Mouse (Mus musculus): ENCODE results near the gene Cxcl15. TPM values are rescaled to one million over a fixed set of nuclear protein-coding genes. Genes with fewer than 3 reads are reported as not detected.

The Cxcl15 gene
- polyA plus RNA-seq, 1 experiment: not detected

GRCm38 (mm10) chr5:90765821-90766606 lies 28.3 kb upstream of the Cxcl15 start:
- H3K4me1 ChIP-seq (ENCODE audit: control insufficient read depth): no peaks in the 10 kb centered on the region
- no peak for TF ChIP-seq TAL1 (IDR thresholded peaks at IDR 0.05; ENCODE audit: low read length)
- TF ChIP-seq GATA1 (IDR thresholded peaks at IDR 0.05; ENCODE audit: low read length): no peak

GRCm38 (mm10) chr5:90768218-90768617 lies 26.1 kb upstream of the Cxcl15 start, which contains the start of gene Ppbp:
Gene Ppbp (plus strand): TSS chr5:90768518.
- Histone ChIP-seq H3K4me1 (ENCODE audit: control insufficient read depth) (no peaks in the 10 kb centered on the region), H3K27me3 (ENCODE audit: control insufficient read depth) (peaks cover 4% of the 10 kb centered on the region; the same call in 1 of the 2 replicates), H3K36me3 (ENCODE audit: control insufficient read depth) (no peaks in the 10 kb centered on the region), H3K9me3 (ENCODE audit: control insufficient read depth, low read length) (no peaks in the 10 kb centered on the region), H3K4me3 (replicated peaks) (no peak within 1 kb of the TSS)
- TF ChIP-seq GATA1 (IDR thresholded peaks at IDR 0.05; ENCODE audit: low read length): no peak
- no peak for TF ChIP-seq TAL1 (IDR thresholded peaks at IDR 0.05; ENCODE audit: low read length)

More at GRCm38 (mm10) chr5:90765821-90766606, 28.3 kb upstream of the Cxcl15 start:
- Histone ChIP-seq H3K27me3 (ENCODE audit: control insufficient read depth) (no peaks in the 10 kb centered on the region), H3K4me3 (replicated peaks) (no peak overlapping the region), H3K36me3 (ENCODE audit: control insufficient read depth) (no peaks in the 10 kb centered on the region), H3K9me3 (ENCODE audit: control insufficient read depth, low read length) (no peaks in the 10 kb centered on the region)

- peaks cover 4% of the 10 kb centered on the region; the same call in 1 of the 2 replicates for H3K27me3 ChIP-seq (ENCODE audit: control insufficient read depth)
- H3K4me3 ChIP-seq (replicated peaks): no peak overlapping the region
- peaks cover 2% of the 10 kb centered on the region for H3K4me1 ChIP-seq (ENCODE audit: control insufficient read depth)
- no peaks in the 10 kb centered on the region for H3K9me3 ChIP-seq (ENCODE audit: control insufficient read depth, low read length)
- no peak for TF ChIP-seq TAL1 (IDR thresholded peaks at IDR 0.05; ENCODE audit: low read length)
- no peak for TF ChIP-seq GATA1 (IDR thresholded peaks at IDR 0.05; ENCODE audit: low read length)
- H3K36me3 ChIP-seq (ENCODE audit: control insufficient read depth): no peaks in the 10 kb centered on the region
Measured at GRCm38 (mm10) chr5:90771369-90771768, 23.0 kb upstream of the Cxcl15 start.

GRCm38 (mm10) chr5:90771880-90772653 lies 22.3 kb upstream of the Cxcl15 start, which contains the start of gene Pf4:
Gene Pf4 (plus strand): TSS chr5:90772435.
- no peaks in the 10 kb centered on the region for H3K9me3 ChIP-seq (ENCODE audit: control insufficient read depth, low read length)
- peaks cover 2% of the 10 kb centered on the region for H3K4me1 ChIP-seq (ENCODE audit: control insufficient read depth)
- H3K36me3 ChIP-seq (ENCODE audit: control insufficient read depth): no peaks in the 10 kb centered on the region
- H3K27me3 ChIP-seq (ENCODE audit: control insufficient read depth): peaks cover 4% of the 10 kb centered on the region; the same call in 1 of the 2 replicates
- TF ChIP-seq TAL1 (IDR thresholded peaks at IDR 0.05; ENCODE audit: low read length) (no peak), GATA1 (IDR thresholded peaks at IDR 0.05; ENCODE audit: low read length) (no peak)
- no peak within 1 kb of the TSS for H3K4me3 ChIP-seq (replicated peaks)

- no peaks in the 10 kb centered on the region for H3K9me3 ChIP-seq (ENCODE audit: control insufficient read depth, low read length)
- no peak for TF ChIP-seq TAL1 (IDR thresholded peaks at IDR 0.05; ENCODE audit: low read length)
- H3K36me3 ChIP-seq (ENCODE audit: control insufficient read depth): no peaks in the 10 kb centered on the region
- H3K27me3 ChIP-seq (ENCODE audit: control insufficient read depth): peaks cover 4% of the 10 kb centered on the region; the same call in 1 of the 2 replicates
- H3K4me3 ChIP-seq (replicated peaks): no peak overlapping the region
- peaks cover 2% of the 10 kb centered on the region for H3K4me1 ChIP-seq (ENCODE audit: control insufficient read depth)
Measured at GRCm38 (mm10) chr5:90775562-90775961, 18.8 kb upstream of the Cxcl15 start.

GRCm38 (mm10) chr5:90777621-90778020 lies 16.7 kb upstream of the Cxcl15 start:
- TF ChIP-seq GATA1 (IDR thresholded peaks at IDR 0.05; ENCODE audit: low read length) (no peak), TAL1 (IDR thresholded peaks at IDR 0.05; ENCODE audit: low read length) (no peak)
- peaks cover 2% of the 10 kb centered on the region for H3K4me1 ChIP-seq (ENCODE audit: control insufficient read depth)

GRCm38 (mm10) chr5:90778856-90779255 lies 15.5 kb upstream of the Cxcl15 start:
- H3K4me3 ChIP-seq (replicated peaks): no peak overlapping the region
- H3K4me1 ChIP-seq (ENCODE audit: control insufficient read depth): peaks cover 2% of the 10 kb centered on the region
- H3K27me3 ChIP-seq (ENCODE audit: control insufficient read depth): no peaks in the 10 kb centered on the region
- no peak for TF ChIP-seq GATA1 (IDR thresholded peaks at IDR 0.05; ENCODE audit: low read length)
- TF ChIP-seq TAL1 (IDR thresholded peaks at IDR 0.05; ENCODE audit: low read length): no peak
- no peaks in the 10 kb centered on the region for H3K36me3 ChIP-seq (ENCODE audit: control insufficient read depth)
- no peaks in the 10 kb centered on the region for H3K9me3 ChIP-seq (ENCODE audit: control insufficient read depth, low read length)

More at GRCm38 (mm10) chr5:90777621-90778020, 16.7 kb upstream of the Cxcl15 start:
- H3K9me3 ChIP-seq (ENCODE audit: control insufficient read depth, low read length): no peaks in the 10 kb centered on the region
- no peak overlapping the region for H3K4me3 ChIP-seq (replicated peaks)
- H3K36me3 ChIP-seq (ENCODE audit: control insufficient read depth): no peaks in the 10 kb centered on the region
- 0 out of 2 replicates have a peak, but pooled peaks cover 2% of the 10 kb centered on the region for H3K27me3 ChIP-seq (ENCODE audit: control insufficient read depth)

GRCm38 (mm10) chr5:90783697-90784096 lies 10.6 kb upstream of the Cxcl15 start:
- H3K36me3 ChIP-seq (ENCODE audit: control insufficient read depth): no peaks in the 10 kb centered on the region
- H3K27me3 ChIP-seq (ENCODE audit: control insufficient read depth): no peaks in the 10 kb centered on the region
- H3K9me3 ChIP-seq (ENCODE audit: control insufficient read depth, low read length): no peaks in the 10 kb centered on the region
- no peak for TF ChIP-seq TAL1 (IDR thresholded peaks at IDR 0.05; ENCODE audit: low read length)
- no peak for TF ChIP-seq GATA1 (IDR thresholded peaks at IDR 0.05; ENCODE audit: low read length)
- no peak overlapping the region for H3K4me3 ChIP-seq (replicated peaks)
- H3K4me1 ChIP-seq (ENCODE audit: control insufficient read depth): no peaks in the 10 kb centered on the region

Data from erythroblast, embryonic 14.5 days (primary cell).